Mouse (Mus musculus) erythroid progenitor cell, adult 5-6 weeks (primary cell): ENCODE data around the gene Ttc33. TPM values are rescaled to one million over a fixed set of nuclear protein-coding genes. Genes with fewer than 3 reads are reported as not detected.

Experiments used
- ATAC-seq: replicated peaks from 2 replicates; pipeline ENCODE4 v1.8.0; 2016; ENCODE audit warnings: moderate number of reproducible peaks, mild to moderate bottlenecking, moderate TSS enrichment, inconsistent platforms; ENCODE audit not compliant: poor library complexity, low FRiP score, severe bottlenecking
- total RNA-seq, 2 experiments: library from RNA; stranded (forward) in 1 of 2; stranded (reverse) in 1 of 2; fragments of 150-400 nt in 1 of 2; fragments of 186-747, 209-891 nt in 1 of 2; gene quantifications; 2 replicates each; pipeline versions ENCODE4 v1.2.3 to v1.2.4; 2015 to 2017; ENCODE audit warnings: low replicate concordance in 2 of 2

Gene Ttc33
- total RNA-seq (2015; ENCODE audit: low replicate concordance) (1.7 and 9.4 TPM in 2 replicates), total RNA-seq (2017; ENCODE audit: low replicate concordance) (4.8 and 11.4 TPM in 2 replicates)

GRCm38 (mm10) chr15:5185366-5186292 is at the start of gene Ttc33:
TSS of gene Ttc33 (plus strand) at chr15:5185525.
- peak; percentile 89 for ATAC-seq

- ATAC-seq = peak; percentile 55
Observed at GRCm38 (mm10) chr15:5138021-5138856, 47.1 kb upstream of the Ttc33 start.

DNA sequence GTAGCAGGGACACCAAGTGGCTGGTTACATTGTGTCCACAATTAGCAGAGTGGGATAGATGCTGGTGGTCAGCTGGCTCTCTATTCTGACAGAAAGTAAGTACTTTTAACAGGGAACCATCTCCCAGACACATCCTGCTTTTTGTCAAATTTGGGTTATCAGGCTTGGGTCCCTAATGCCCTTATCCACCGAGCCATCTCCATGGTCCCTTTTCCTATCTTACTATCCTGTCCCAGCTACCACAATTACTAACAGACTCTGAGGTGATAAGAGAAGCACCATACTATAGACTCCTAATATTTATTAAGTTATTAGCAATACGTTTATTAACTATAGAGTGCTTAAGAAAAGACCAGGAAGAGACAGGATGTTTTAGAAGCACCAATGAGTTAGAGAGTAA is 46.0 kb upstream of the Ttc33 start:
- ATAC-seq = no peak; the same call in 1 of the 2 replicates

DNA sequence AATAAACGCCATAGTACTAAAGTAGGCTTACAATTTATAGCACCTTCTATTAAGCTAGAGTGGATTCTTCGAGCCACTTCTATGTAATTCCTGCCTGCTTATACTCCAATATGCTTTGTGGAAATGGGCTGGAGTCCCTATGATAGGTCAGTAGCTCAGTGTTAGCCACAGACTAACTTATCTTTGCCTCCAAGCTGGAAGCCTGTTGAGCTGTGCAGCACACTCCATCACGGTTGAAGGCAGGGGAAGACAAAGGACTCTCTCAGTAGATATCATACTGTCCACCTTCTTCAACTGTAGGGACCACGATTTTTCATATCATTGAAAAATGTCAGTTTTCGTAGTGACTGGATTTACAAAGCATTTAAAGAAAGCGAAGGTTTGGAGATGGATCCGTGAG is 45.5 kb upstream of the Ttc33 start:
- peak; percentile 70 for ATAC-seq

DNA sequence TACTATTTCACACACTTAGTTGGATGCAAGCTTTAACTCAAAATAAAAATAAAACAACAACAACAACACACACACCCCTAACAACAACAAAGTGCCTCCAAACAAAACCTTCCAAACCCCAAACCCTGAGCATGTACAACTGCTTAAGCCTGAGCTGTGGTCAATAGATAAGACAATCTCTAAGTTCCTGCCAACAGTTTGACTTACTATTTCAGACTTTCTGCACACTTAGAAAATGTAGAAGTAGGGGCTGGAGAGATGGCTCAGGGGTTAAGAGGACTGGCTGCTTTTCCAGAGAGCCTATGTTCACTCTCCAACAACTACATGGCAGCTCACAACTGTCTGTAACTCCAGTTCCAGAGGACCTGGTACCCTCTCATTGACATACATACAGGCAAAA is 45.0 kb upstream of the Ttc33 start:
- ATAC-seq = peak; percentile 58

- 0 out of 2 replicates have a peak, but pooled peaks have one; percentile 20 for ATAC-seq
Observed at GRCm38 (mm10) chr15:5142047-5142446, 43.3 kb upstream of the Ttc33 start.

- no peak for ATAC-seq
Observed at GRCm38 (mm10) chr15:5142714-5143113, 42.6 kb upstream of the Ttc33 start.

DNA sequence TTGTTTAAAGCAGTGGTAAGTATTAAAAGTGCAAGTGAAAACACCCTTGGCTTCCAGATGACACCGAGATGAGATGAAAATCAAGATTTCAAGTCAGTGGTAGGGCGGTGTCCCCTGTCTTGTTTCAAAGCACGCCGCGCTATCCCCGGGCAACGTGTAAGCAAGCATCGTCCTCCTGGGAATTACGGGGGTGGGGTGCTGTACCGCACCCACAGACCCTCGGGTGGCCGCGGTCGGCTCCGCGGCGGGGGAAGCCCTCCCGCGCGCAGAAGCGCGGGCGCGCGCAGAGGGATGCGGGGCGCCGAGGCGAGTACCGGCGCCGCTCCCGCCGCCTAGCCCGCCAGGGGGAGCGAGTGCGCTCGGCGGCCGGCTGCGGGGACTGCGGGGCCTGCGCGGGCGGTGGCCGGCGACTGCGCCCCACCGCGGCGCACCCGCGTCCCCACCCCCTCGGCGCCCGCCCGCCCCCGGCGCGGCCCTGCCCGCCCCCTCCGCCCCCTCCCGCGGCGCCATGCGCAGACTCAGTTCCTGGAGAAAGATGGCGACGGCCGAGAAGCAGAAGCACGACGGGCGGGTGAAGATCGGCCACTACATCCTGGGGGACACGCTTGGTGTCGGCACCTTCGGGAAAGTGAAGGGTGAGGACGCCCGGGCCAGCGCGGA is 41.8 kb upstream of the Ttc33 start, which contains the start of gene Prkaa1:
Prkaa1 (plus strand) TSS at position 501 of the 660 bp plus-strand sequence.
- ATAC-seq = peak; percentile 58

DNA sequence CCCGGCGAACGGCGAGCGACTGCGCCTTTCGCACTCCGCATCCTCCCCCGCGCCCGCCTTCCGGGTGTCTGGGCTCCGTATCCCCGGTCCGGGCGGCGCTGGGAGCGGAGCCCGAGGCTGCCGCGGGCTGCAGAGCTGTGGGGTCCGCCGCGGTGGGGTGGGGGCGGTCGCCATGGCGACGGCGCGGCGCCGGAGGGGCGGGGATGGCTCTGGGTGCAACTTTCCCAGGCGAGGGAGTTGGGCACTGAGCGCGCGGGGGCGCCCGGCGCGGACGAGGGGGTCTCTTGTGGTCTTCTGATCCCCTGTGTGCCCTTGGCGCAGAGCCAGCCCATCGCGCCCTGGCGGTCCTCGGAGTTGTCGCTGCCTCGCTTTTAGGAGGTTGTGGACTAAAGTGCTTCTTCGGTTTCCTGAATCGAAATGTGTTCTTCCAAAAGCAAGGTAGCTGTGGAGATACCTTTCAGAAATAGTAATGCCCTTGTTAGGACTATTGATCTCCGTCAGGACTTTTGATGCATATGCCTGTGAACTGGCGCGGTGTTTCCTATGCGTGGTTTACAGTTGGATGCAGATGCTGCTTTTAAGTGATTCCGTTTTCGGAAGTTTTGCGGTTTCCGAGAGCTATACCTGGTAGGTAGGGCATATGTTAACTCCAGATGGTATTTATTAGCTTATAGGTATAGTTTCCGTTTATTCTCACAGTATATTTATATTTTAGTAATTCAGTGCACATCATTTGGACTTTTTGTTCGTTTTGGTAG is 41.1 kb upstream of the Ttc33 start:
- ATAC-seq = no peak

GRCm38 (mm10) chr15:5145196-5145945 is 40.0 kb upstream of the Ttc33 start:
- 0 out of 2 replicates have a peak, but pooled peaks have one; percentile 21 for ATAC-seq

DNA sequence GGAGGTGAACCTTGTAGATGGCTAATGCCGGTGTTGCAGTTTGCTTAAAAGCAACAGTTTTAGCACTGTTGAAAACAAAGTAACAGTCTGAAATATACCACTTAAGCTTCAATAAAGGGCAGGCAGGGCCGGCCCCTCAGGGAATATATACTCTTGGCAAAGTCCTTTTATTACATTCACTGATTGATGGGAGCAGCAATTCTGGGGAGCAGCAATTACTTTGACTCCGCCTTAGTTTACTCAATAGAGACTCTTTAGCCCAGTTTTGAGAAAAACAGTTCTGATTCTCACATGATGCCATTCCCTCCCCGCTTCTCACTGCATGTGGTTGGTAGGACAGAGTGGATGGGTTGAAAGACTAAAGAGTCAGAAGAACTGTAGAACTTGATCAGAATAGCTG is 36.1 kb upstream of the Ttc33 start:
- ATAC-seq = no peak

DNA sequence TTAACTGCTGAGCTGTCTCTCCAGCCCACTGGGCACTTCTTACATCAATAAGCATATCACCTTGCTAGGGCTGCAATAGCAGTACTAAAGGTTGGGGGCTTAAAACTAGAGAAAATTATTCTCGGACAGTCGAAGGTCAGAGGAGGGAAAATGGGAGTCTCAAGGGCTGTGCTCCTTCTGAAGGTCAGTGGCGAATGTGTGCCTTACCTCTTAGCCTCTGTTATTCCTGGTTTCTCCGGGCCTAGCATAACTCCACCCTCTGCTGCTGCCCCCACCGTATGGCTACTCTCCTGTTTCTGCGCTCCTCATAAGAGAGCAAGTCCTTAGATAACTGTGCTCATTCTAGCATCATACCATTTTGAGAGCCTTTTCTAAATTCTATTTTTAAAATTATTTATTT is 33.2 kb upstream of the Ttc33 start:
- no peak for ATAC-seq

GRCm38 (mm10) chr15:5154621-5155020 is 30.7 kb upstream of the Ttc33 start:
- ATAC-seq = no peak

- ATAC-seq = no peak
Observed at GRCm38 (mm10) chr15:5155093-5155492, 30.2 kb upstream of the Ttc33 start.

DNA sequence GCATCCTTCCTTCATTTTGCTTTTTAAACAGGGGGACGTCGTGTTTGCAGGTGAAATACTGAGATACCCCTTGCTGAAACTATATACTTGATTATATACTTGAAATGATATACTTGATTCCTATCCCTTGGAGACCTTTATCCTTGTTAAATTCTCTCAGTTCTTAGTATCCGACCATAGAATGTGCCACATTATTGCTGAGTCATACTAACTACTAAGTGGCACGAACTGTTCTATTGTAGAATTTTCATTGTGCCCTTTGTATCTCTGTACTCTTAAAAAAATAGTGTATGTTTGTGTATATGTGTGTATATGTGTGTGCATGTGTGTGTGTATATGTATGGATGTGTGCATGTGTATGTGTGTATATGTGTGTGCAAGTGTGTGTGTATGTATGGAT is 29.0 kb upstream of the Ttc33 start:
- ATAC-seq = 0 out of 2 replicates have a peak, but pooled peaks have one; percentile 41

DNA sequence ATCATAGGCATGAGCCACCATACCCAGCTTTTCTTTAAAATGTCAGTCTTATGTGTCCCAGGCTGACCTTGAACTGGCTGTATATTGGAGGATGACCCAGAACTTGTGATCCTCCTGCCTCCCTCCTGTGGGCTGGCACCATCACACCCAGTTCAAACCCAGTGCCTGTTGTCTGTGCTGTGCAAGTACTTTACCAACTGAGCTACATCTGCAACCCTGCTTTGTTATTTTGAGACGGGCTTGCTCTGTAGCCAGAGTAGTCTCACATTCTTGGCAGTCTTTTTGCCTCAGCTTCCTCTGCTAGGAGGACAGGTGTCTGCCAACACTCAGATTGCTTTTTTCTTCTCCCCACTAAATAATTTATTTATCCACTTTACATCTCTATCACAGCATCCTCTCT is 27.9 kb upstream of the Ttc33 start:
- no peak for ATAC-seq

- ATAC-seq = no peak
Observed at GRCm38 (mm10) chr15:5158827-5159226, 26.5 kb upstream of the Ttc33 start.

DNA sequence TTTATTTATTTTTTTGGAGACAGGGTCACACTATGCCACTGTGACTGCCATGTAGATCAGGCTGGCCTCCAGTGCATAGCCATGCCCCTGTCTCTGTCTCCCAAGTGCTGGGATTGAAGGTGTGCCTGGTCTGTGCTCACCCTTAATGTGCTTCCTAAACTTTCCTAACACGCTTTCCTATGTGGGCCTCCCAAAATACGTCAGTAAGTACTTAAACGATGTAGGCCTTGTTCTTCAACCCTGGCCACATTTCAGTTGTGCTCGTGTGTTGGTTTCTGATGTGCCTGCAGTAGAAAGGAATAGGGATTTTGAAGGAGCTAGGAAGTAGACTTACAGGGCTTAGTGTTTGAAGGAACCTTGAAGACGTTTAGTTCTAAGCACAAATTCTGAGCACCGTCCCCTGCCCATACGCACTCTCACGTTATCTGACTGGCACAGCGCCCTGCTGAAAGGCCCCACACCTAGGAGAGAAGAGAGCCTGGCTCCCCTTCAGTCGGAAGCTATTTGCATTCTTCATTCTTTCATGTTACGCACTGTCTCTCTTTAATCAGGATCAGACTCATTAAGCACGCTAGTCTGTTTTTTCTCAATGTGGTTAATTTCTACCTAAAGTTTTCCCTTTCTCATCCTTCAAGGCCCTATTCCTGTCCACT is 20.1 kb upstream of the Ttc33 start:
- 0 out of 2 replicates have a peak, but pooled peaks have one; percentile 39 for ATAC-seq
